Mouse (Mus musculus): Measurements from ENCODE around the gene Tcap.
A peak's percentile ranks its signal among the peaks of the same experiment; 100 is the strongest.
"Not testable (repeated sequence)": the region's sequence is repeated elsewhere in the genome, so short reads cannot be mapped to it uniquely, and the experiment has no call there.

The Tcap gene

GRCm38 (mm10) chr11:98382405-98382804 lies 1.2 kb upstream of the Tcap start:
- DNase-seq (ENCODE audit: low spot score) = not testable (repeated sequence)

GRCm38 (mm10) chr11:98384216-98384615 lies 605 bp downstream of the Tcap start:
- DNase-seq (ENCODE audit: low spot score) = no peak

DNA sequence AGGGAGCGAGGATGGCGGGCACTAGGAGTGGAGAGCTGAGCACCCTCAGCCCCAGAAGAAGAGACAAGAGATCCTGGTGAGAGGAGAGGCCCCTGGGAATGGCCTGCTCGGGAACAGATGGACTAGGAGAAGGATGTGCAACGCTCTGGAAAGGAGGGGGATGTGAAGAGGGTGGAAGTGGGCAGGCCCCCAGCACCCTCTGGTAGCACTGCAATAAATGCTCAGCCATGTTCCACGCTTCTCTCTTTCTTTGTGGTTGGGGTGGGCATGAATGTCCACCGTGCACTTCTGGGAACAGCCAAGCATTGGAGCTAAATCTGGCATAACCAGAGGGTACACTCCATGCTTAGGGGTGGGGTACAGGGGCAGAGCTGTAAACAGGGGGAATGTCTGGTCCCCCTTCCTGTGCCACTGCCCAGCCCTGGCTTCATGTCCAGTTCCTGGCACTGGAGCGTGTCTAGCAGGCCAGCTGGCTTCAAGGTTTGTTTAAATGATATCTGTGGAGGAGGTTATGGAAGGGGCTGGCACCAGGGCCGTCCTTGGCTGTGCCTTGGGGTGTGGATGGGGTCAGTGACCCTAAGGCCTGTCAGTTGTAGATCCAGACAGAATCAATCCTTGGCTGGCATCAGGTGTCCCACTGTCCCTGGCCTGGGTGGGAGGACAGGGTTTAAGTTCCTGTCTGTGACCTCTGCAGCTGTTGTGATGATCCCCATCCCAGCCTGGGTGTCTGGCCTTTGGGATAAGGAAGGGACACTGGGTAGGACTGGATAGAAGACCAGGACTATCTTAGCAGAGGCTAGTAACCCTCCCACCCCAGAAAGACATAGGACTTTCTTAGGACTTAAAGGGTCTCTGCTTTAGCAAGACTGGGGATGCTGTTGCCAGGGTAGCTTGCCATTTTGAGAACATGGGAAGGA lies 1.4 kb downstream of the Tcap start:
- no peak for DNase-seq (ENCODE audit: low spot score)

DNA sequence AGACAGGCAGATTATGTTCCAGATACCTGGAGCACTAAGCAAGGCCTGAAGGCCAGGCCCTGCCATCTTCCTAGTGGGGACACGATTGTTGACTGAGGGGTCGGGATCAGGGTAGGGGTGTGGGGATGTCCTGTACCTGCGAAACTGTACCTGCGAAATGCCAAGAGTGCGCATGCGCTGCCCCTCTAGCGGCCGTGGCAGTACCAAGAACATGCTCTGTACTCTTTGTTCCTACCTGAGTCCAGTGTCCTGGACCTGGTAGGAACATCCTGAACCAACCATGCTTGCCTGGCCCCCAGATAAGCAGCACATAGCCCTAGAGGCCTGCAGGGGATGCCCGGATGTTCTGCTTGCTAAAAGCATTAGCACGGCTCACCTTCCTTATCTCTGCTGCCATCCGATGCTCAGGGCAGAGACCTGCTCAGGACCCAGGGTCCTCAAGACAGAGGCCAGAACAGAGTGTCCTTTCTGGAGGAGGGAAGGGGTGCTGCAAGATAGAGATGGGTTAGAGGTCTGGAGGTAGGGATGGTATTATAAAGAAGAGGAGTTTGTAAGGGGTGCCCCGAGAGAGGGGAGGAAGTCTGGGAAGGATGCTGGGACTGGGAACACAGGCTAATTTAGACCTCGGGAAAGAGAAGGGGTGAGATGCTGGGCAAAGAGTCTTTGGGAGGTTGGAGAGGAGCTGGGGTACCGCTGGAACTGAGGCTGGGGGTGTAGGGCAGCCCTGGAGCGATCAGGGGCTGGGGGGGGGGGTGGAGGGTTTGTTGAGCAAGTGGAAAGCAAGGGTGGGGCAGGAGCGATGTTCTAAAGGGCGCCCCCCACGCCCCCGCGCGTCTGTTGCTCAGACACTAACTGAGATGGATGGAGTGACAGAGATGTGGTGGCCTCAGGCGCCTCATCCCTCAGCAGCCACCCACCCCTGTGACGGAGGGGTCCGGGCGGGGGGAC lies 2.3 kb downstream of the Tcap start, which contains the start of gene Pnmt:
Gene Pnmt (plus strand): TSS at position 813 of the 948 bp plus-strand sequence.
- no peak for DNase-seq (ENCODE audit: low spot score)

GRCm38 (mm10) chr11:98386596-98386995 lies 3.0 kb downstream of the Tcap start:
- DNase-seq (ENCODE audit: low spot score) = no peak

DNA sequence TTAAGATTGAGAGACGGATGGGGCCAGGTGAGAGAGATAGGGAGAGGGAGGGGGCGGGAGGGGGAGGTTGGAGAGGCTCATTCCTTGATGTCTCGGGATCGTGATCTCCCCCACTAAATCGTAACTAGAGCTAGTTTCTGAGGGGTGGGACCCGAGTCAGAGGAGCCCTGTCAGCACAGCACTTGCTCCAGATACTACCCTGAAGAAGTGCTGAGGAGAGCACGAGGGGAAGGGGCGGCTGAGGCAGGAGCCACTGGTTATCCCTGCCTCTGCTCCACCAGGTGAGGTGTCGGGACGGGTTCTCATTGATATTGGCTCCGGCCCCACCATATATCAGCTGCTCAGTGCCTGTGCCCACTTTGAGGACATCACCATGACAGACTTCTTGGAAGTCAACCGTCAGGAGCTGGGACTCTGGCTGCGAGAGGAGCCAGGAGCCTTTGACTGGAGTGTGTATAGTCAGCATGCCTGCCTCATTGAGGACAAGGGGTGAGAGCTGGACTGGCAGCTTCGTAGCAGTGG lies 3.5 kb downstream of the Tcap start:
- no peak for DNase-seq (ENCODE audit: low spot score)

DNA sequence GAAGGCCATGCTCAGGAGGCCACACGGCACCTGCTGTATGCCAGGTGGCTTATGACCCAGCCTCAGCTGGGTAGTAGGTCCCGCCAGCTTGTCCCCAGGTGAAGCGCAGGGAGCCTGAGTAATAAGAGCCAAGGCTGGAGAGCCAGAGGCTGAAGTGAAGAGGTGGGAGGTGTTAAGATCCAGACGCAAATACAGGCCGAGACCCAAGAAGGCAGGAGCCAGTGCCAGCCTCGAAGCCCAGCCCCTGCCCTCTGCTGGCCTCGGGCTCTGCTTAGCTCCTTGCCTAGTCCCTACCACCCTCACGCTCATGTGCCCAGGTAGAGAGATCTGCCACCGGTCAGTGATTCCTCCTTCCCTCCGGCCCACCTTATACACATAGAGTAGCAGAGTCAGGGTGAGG lies 4.7 kb downstream of the Tcap start:
- DNase-seq (ENCODE audit: low spot score) = no peak

GRCm38 (mm10) chr11:98389221-98389780 lies 5.7 kb downstream of the Tcap start:
- no peak for DNase-seq (ENCODE audit: low spot score)

GRCm38 (mm10) chr11:98390141-98390540 lies 6.5 kb downstream of the Tcap start:
- DNase-seq (ENCODE audit: low spot score) = no peak

- no peak for DNase-seq (ENCODE audit: low spot score)
These were observed 8.4 kb downstream of the Tcap start for GRCm38 (mm10) chr11:98392034-98392433.

DNA sequence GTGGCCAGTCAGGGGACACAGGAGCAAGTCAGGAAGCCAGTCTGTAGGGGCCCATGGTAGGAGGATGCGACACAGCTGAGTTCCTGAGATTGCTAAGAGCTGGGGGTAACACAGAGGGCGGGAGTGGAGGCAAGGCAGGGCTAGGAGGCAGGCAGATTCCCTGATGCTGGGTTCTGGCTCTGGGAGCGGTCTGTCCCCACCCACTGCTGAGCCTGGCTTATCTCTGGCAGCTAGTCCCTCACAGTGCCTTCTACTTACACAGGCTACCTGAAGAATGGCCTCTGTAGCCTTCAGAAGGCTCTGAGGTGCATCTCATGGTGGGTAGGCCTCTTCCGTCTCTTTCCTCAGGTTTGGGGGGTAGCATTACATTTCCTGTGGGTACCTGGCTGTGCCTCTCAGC lies 9.0 kb downstream of the Tcap start:
- no peak for DNase-seq (ENCODE audit: low spot score)

GRCm38 (mm10) chr11:98393317-98393716 lies 9.7 kb downstream of the Tcap start:
- DNase-seq (ENCODE audit: low spot score) = no peak

DNA sequence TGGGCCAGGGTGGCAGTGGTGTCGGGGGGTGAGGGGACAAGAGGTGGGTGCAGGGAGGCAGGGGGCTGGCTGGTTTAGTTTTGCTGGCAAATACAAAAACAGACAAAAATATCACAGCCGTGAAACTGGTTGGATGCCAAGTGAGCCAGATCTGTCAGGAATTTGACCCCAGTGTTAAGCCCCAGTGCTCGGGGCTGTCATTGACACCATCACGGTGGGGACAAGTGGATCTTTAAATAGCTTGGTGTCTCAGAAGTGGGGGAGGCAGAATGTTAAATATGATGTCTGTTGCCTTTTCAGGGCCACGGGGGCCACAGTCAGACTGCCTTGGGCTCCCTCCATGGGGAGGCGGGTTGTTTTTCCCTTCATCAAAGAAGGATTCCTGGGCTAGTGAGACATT lies 10.7 kb downstream of the Tcap start:
- DNase-seq (ENCODE audit: low spot score) = no peak

GRCm38 (mm10) chr11:98395041-98395440 lies 11.4 kb downstream of the Tcap start:
- no peak for DNase-seq (ENCODE audit: low spot score)

DNA sequence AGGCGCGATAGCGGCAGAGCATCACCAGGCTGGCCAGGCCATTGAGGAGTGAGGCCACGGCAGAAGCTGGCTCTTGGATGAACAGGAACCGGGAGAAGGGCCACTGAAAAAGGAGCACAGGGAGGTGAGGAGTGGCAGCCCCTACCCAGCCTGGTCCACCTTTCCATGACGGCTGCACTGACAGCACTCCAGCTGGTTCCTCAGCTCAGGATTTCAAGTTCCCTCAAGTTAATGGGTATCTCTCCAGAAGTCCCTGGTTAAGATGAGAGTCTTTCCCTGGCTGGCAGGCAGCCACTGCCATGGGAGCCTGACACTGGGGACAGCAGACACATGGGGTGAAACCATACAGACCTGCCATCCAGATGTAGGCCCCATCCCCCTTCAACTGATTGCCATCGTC lies 14.3 kb downstream of the Tcap start:
- DNase-seq (ENCODE audit: low spot score) = no peak

GRCm38 (mm10) chr11:98400161-98400726 lies 16.6 kb downstream of the Tcap start, which contains the start of gene Pgap3:
Gene Pgap3, minus strand, starts transcription at chr11:98400490.
- peak; percentile 92 for DNase-seq (ENCODE audit: low spot score)

GRCm38 (mm10) chr11:98400816-98401215 lies 17.2 kb downstream of the Tcap start:
- DNase-seq (ENCODE audit: low spot score) = peak; percentile 75

DNA sequence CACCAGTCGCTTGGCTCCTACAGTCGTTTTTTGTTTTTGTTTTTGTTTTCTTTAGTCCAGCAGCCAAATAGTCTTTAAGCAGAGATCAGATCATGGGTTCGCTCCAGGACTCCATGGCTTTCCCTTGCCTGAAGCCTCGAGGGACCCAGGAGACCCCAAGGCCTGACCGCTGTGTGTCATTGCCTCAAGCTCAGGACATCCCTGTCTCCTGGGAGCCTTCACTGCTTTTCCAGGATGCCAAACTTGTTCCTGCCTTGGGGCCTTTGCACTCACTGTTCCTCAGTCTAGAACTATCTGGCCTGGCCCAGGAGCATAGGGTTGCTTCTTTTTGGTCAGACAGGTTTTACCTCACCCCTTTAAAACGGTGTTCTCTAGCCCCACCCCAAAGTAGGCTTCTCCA lies 23.0 kb downstream of the Tcap start:
- no peak for DNase-seq (ENCODE audit: low spot score)

DNA sequence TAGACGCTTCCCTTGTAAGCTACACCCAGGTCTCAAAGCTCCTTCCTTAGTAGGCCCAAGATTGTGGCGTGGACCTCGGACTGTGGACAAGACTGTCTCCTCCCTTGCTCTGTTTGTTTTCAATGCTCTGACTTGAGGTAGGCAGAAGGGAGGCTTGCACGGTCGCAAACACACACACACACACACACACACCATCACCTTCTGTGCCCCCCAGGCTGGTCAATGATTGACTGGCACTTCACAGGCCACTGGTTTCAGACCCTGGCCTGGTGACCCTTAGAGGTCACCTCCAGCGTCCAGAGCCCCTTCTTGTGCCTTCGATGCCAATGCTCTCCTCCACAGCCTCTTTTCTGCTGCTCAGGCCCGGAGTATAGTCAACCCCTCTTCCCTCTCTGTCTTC lies 25.3 kb downstream of the Tcap start:
- peak; percentile 83 for DNase-seq (ENCODE audit: low spot score)

DNA sequence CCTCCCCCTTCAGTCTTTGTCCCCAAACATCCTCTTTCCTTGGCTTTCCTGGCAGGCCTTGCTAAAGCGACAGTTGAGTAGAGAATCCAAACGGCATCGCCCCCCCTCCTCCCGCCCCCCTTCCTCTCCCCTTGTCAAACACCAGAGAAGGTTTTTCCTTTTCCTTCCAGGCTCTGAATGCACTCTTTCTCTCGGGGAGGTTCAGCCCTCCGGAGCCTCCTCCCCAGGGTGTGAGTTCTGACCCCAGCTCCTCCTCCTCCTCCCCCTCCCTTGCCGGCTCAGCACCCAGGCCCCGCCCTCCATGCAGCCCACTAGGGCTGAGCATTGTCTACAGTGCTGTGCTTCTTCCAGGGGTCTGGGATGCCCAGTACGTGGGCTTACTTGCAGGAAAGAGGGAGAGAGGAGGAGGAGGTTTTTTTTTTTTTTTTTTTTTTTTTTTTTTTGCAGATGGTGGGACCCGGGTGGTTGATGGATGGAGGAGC lies 25.8 kb downstream of the Tcap start:
- peak; percentile 72 for DNase-seq (ENCODE audit: low spot score)

- peak; percentile 91 for DNase-seq (ENCODE audit: low spot score)
These were observed 28.7 kb downstream of the Tcap start, which contains the start of gene Erbb2 for GRCm38 (mm10) chr11:98412273-98412796. Gene Erbb2, plus strand, starts transcription at chr11:98412470.
